Mouse (Mus musculus) heart, postnatal 14 days (tissue): ENCODE results near the gene Basp1. TPM values are rescaled to one million over a fixed set of nuclear protein-coding genes. Genes with fewer than 3 reads are reported as not detected.
A peak's percentile ranks its signal among the peaks of the same experiment; 100 is the strongest.

ENCODE experiments used
- DNase-seq, 2 experiments: peaks; one replicate each; pipeline ENCODE4 v3.0.0; 2021 to 2022
- intact Hi-C: fragments of 180-260 bp; cut with DNase I; formaldehyde crosslinking; loops from one replicate; pipeline ENCODE4 v1.15.1; 2025
- total RNA-seq, 2 experiments: library from RNA; stranded (reverse); gene quantifications; 2 replicates each; pipeline ENCODE4 v1.2.3; 2021

Basp1 gene
- total RNA-seq, 2 experiments from 2014 or later, result 3.0 to 4.2 TPM

DNA sequence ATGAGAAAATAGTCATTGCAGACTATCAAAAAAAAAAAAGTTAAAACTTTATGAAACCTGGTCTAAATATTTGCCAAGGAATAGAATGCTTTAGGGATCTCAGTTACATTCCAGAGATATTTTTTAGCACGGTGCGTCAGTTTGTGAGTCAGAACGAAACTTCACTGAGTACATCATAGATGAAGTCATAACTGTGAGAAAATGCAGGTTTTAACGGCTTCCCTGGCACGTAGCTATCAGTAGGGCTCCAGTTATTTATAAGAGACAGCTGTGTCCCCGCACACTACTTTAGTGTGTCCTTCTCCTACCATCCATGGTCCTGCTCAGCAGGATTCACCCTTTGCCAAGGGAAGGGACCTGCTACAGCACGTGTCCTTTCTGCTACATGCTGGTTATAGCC is 44.0 kb downstream of the Basp1 start:
- intact Hi-C loops, result no loop called here
- no peak for DNase-seq

DNA sequence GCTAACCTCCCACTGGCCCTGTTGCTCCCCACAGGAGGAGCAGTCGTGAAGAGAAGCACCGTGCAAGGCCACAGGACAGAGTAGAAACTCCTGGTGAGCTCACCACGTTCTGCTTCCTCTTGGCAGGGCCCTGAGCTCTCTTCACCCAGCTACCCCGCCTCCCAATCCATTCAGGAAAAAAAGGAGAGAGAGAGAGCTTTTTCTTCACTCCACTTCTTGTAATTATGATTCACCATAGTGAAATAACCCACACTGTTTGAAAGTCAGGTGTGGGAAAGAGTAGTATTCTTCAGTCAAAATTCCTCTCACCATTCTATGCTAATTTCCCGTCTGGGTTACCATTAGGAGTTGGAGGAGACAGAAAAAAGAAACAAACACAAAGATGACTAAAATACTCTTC is 48.1 kb downstream of the Basp1 start:
- no peak for DNase-seq
- intact Hi-C loops, result no loop called here

DNA sequence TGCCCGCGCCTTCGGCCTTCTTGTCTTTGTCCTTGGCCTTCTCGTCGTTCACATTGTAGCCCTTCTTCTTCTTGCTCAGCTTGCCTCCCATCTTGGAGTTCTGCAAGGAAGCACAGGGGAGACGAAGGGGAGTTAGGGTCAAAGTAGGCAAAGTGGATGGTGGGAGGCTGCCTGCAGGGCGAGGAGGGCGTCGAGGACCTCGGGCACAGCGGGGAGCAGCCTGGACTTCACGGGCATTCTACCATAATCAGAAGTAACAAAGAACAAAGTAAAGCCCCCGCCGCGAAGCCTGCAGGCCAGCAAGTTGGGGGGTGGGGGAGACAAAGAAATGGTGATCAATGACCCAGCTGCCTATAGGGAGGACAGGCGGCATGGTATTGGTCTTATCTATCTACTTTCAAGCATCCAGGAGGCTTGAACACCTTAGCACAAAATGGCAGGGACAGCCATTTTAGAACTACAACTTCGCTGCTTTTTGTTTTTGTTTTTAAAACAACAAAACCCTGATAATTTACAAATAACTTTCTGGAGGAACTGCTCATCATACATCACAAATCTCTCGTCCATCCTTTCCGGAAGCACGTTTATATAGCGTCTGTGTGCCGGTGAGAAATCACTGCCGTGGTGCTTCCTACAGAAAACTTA is 48.6 kb downstream of the Basp1 start:
- intact Hi-C loops, result no loop called here
- no peak for DNase-seq

DNA sequence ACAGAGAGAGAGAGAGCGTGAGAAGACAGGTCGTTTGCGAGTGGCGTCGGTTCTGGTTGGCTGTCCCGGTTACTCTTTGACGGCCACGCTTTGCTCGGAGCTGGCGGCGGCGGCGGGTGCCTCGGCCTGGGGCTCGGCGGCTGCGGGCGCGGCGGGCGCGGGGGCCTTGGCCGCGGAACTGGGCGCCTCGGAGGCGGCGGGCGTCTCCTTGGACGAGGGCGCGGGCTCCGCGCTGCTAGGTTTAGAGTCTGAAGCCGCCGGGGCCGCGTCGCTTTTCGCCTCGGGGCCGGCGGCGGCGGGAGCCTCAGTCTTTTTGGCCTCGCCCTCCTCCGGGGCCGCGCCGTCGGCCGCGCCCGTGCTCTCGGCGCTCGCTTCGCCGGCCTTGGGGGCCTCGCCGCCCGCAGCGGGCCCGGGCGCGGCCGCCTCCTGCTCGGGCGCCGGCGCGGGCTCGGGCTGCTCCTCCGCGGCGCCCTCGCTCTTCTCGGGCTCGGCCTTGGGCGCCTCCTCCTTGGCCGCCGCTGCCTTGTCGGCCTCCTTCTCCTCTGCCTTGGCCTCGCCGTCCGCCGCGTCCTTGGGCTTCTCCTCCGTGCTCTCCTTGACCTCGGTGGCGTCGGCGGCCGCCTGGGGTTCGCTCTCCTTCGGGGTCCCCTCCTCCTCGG is 49.3 kb downstream of the Basp1 start:
- intact Hi-C loops, result no loop called here
- peak; percentile 32 to 45 for DNase-seq

DNA sequence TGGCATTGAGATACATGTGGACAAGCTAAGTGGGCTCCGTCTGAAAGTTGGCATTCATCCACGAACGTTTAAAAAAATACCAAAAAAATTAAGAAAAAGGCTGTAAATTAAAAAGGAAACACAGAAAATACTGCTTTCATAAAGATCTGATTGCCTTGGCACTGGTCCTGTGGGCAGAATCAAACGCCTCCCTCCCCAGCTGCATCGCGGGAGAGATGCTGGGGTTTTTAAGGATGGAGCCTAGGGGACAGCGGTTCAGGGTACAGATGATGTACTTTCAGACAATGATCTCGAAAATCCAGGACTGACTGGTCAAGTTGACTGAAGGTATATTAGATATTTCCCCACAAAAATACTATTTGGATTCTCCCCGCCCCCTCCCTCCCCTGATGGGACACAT is 49.9 kb downstream of the Basp1 start:
- DNase-seq, result no peak
- intact Hi-C loops, result no loop called here

DNA sequence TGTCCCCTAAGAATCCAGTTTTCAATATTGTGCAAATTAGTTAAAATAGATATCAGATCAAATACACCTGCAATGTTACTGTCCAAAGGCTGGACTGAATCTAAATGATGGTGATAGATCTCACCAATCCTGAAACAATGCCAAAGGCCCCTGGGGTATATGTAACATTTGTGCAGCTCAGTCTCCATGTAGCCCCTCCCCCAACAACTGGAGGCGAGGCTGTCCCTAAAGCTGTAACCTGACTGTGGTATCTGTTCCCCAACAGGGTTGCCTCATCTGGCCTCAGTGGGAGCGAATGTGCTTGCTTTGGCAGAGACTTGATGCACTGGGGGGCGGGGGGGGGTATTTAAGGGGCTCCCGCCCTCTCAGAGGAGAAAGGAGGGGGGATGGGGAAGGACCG is 52.7 kb downstream of the Basp1 start:
- intact Hi-C loops, result no loop called here
- DNase-seq, result no peak

DNA sequence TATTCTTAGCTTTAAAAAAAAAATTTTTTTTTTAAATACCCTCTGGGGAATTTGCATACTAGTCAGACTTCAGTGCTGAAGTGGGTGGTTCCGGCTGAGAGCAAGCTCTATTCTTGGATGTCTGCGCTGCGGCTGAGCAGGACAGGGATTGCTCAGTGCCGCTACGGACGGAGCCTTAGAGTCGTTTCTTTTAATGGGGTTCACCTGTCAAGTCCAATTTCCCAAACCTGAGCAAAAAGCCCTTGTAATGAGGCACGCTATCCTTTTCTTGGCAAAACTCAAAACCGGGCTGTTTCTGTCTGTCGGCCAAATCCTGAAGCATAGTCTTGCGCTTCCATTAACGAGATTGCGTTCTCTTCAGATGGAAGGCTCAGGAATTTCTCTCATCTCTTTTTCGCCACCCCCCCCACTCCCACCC is 54.9 kb downstream of the Basp1 start:
- intact Hi-C loops, result no loop called here
- no peak for DNase-seq

DNA sequence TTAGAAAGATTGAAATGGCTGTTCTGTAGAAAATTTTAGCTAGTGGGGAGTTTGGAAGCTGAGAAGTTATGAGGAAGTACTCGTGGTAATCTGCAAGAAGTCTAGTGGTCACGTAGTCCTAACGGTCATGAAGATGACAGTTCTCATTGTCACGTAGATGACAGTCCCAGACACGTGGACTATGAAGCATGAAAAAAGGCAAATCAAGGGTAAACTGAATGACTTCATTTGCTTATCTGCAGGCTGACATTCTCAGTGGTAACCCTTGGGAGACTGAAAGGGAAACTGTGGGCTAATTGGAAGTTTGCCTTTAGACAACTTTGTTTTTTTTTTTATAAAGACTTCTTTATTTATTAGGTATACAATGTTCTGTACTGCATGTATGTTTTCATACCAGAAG is 58.2 kb downstream of the Basp1 start:
- intact Hi-C loops, result no loop called here
- DNase-seq, result no peak

DNA sequence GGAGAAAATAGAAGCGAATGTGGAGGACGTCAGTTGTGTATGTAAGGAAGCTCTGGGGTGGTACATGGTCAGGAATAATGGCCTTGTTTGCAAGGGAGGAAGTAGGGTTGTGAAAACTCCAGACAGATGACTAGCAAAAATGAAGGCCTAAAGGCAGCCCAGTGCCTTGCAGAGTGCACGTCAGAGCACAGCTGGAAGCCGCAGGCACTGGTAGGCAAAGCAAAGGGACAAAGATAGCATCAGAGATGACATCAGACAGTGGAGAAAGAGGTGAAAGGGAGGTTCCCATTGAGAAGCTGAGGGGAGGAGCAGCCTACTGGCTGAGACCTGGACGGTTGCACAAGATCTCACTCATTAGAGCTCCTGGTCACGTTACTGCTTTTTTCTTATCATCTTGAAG is 58.8 kb downstream of the Basp1 start:
- intact Hi-C loops, result no loop called here
- DNase-seq, result no peak

DNA sequence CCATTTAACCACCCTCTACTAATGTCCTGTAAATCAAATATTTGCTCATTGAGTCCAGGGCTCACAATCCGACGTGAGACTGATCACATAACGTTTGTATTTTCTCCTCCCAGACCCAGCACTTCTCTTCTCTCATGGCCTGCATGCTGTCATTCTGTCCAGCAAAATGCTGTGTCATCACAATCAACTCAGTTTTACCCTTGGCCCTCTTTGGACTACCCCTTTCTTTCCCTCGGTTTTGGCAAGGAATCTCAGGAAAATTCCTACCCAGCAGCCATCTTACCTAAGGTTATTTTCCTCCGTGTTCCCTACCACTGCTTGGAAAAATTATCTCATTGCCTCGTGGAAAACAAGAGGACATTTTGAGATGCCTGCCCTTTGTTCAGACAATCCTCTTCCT is 60.1 kb downstream of the Basp1 start:
- no peak for DNase-seq
- intact Hi-C loops, result no loop called here

DNA sequence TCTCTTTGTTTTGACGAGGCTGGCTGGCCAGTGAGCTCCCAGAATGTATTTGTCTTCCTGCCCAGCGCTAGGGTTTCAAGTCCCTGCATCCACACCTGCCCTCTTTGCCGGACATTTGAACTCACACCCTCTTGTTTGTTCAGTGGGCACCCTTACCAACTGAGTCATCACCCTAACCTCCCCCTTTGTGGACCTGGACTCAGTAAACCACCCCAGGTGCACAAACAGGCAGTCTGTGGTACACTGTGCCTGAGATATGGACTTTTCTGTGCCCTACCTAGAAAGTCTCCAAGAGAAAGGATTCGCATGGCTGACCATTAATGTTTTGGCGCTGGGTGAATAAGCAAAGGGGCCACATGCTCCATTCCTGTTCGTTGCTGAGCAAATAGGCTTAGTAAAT is 70.3 kb downstream of the Basp1 start:
- intact Hi-C loops, result no loop called here

DNA sequence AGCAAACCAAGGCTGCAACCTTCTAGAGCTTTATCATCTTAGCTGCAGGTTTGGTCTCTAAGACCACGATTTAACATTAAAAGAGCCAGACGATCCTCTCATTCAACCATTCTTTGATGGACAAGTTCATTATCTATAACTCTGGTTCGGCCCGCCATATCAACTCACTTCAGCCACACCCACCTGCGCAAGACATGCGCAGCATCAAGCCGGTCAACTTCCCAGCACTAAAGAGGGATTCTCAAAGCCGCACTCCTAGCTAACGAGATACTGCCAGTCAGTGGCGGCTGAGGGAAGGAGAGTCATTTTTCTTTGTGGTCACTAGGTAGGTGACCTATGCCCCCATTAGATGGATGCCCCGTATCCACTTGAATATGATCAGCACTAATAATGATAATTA is 78.3 kb downstream of the Basp1 start:
- no peak for DNase-seq
- intact Hi-C loops, result no loop called here

More for the DNA sequence above, 70.3 kb downstream of the Basp1 start:
- no peak for DNase-seq

DNA sequence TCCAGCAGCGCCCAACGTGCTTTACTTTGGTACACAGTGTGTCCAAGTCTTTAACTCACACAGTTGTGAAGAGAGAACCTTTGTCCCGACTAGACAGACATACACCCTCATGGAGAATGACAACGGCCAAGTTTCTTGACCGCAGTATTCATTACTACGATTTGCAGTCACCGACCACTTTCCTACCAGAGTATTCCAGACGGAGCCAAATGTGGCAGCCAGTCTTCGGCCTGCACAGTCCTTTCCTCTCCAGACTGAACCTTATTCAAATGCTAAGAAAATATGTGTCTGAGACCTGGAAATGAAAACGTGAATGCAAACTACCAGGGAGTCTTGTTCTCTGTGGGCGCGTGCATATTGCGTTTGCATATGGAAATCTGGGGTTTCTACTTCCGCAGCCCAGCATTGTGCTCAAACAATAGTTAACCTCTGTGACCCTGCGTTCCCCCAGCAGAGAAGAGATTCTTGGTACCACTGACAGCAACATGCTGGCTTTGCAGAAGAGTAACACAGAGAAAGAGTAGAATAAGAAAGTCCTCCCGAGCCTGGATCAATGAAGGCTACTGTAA is 81.6 kb downstream of the Basp1 start:
- intact Hi-C loops, result no loop called here
- DNase-seq, result no peak

DNA sequence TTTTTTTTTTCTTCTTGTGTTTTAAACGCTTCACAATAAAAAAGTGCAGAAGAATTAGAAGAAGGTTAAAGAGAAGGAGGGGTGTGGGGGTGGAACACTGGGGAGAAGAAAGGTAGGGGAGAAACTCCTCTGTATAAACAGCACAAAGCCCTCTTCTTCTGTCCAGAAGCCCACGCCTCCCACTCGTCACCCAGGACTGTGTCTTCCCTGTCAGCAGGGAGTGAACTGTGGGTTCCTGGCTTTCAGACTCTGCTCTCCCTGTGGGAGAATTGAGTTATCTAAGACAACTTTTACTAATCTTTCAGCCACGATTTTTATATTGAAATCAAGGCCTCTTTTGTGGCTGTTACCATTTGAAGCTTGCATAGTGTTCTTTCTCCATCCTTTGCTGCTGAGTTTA is 82.6 kb downstream of the Basp1 start:
- intact Hi-C loops, result no loop called here
- DNase-seq, result no peak

DNA sequence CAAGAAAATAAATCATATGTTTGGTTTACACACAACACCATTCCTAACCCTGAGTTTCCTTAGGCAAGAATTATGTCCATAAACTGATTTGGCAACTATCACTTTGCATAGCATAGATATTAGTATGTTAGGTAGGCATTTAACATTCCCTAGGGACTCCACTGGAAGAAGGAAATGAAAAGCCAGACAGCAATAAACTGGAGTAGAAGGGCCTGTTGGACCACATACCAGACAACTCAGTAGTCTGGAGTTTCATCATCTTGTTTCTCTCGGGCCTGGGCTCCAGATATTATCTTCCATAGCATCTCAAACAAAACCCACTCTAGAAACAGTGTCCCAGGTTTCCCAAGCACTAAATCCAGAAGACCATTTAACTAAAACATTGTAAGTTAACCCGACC is 91.0 kb downstream of the Basp1 start:
- no peak for DNase-seq
- intact Hi-C loops, result no loop called here

DNA sequence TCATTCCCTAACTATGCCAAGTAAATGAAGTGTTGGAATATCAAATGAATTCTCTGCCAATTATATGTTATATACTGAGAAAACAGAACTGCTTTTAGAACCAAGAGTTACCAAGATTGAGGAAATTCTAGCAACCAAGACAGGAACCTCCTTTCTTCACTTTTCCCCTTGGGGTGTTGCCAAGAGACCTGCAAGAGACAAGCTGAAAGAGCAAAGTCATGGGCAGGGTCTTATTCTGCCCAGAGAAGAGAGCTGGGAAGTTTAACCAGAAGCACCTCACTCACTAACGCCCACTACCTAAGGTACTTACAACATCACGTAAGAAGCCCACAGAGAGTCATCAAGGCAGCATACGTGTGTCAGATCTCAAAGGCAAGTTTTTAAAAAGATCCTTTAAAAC is 91.5 kb downstream of the Basp1 start:
- no peak for DNase-seq
- intact Hi-C loops, result no loop called here

DNA sequence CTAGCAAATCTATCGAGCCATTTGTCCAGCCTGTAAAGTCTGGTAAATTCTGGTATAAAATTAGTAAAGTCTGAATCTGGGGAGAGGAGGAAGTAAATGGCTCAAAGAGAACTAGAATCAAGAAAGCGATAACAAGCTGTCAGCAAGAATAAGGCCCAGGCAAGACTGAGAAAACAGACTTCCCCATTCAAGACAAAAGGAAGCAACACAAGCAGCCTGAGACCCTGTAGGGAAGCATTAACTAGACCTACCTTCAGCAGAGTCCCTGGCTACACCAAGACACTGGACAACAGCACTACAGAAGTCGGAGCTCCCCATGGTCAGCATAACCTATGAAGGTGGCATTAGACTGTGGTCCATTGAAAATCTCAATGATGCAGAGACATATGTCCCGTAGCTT is 91.9 kb downstream of the Basp1 start:
- DNase-seq, result no peak
- intact Hi-C loops, result no loop called here

DNA sequence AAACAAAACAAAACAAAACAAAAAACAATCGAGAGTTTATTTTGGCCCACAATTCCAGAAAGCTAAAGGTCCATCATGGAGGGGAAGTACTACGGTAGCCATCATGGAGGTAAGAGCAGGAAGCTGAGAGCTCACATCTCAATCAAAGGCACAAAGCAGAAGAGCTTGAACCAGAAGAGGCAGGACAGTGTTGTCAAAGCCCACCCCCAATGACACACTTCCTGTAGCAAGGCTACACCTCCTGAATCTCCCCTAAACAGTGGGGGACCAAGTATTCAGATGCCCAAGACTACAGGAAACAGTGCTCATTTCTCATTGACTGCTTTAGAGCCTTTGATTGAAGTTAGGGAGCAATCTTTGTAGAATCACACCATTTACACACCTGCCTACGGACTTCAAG is 99.1 kb downstream of the Basp1 start:
- intact Hi-C loops, result no loop called here
- DNase-seq, result no peak
